Mouse (Mus musculus): ENCODE data around the gene Tmem123.

DNA sequence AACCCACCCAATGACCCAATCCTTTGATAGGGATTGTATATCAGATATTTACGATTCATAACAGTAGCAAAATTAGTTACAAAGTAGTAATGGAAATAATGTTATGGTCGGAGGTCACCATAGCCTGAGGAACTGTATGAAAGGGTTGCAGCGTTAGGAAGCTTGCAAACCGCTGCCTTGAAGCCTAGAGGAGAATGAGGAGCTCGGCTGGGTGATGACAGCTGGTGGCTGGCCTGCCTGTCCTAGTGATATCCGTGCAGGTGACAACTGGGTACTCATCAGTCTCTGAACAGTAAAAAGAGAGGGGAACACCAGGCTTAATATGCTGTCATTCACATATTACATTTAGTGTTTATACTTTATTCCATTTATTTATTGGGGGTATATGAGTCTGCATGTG lies 24.6 kb downstream of the Tmem123 start:
- no peak for TF ChIP-seq CTCF (IDR thresholded peaks at IDR 0.05; ENCODE audit: control insufficient read depth, insufficient read depth, insufficient replicate concordance, low read depth, low read length)
- TF ChIP-seq POLR2A (IDR thresholded peaks at IDR 0.05; ENCODE audit: control insufficient read depth, low read depth, low read length): no peak
